Mouse (Mus musculus) ES-E14 (cell line): ENCODE data around the gene Lims1.

Experiments used
- CHD2 ChIP-seq: IDR thresholded peaks from 2 replicates; pipeline ENCODE4 v1.6.1; 2014; ENCODE audit warnings: mild to moderate bottlenecking, low read depth, low read length, inconsistent platforms
- ZC3H11A ChIP-seq: IDR thresholded peaks from 2 replicates; pipeline ENCODE4 v1.6.1; 2012; ENCODE audit warnings: low read depth, mild to moderate bottlenecking, inconsistent platforms, low read length, borderline replicate concordance

DNA sequence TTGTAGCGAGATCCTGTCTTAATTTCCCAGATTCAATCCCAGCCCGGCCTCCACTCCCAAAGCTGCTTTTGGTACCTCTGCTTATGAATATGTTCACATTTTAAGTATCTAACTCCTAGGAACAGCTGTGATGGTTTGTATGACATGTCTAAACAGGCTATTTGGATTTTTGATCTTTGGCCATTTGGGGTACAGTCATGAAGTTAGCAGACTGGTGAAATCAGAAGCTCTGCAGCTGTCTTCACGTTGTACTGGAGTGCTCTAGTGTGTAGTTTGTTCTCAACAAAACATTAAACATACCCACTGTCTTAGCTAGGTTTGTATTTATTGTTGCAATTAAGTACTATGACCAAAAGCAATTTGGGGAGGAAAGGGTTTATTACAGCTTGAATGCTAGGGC lies 63.7 kb downstream of the Lims1 start:
- no peak for TF ChIP-seq CHD2
- TF ChIP-seq ZC3H11A: no peak
